Mouse (Mus musculus): ENCODE measurements at regions not wholly inside any gene's neighbourhood (a gene's known extent, or its start where the extent isn't known, plus 50 kb on each side); places are given as distances from the start of the nearest gene placed in this dataset.
A peak's percentile ranks its signal among the peaks of the same experiment; 100 is the strongest.

DNA sequence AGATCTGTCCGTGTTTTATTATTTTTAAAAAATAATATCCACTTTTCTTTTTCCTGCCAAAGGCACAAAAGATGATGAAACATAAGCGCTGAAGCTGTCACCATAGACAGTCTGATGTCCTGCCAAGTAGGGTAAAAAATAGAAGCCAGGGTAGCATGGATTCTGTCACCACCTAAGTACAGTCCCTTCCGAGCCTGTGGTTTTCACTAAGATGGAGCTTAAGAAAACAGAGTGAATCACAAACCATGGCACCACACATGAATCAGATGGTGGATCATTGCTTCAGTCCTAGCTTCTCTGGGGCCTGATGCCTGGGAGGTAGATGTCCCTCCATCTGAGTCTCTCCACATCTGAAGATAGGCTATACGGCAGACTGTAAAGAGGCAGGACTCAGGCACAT, 55.9 kb upstream of the Fmod start:
- peak in 1 of 2 experiments; percentile 16 for DNase-seq (ENCODE audit: low spot score in 2 of 2)

DNA sequence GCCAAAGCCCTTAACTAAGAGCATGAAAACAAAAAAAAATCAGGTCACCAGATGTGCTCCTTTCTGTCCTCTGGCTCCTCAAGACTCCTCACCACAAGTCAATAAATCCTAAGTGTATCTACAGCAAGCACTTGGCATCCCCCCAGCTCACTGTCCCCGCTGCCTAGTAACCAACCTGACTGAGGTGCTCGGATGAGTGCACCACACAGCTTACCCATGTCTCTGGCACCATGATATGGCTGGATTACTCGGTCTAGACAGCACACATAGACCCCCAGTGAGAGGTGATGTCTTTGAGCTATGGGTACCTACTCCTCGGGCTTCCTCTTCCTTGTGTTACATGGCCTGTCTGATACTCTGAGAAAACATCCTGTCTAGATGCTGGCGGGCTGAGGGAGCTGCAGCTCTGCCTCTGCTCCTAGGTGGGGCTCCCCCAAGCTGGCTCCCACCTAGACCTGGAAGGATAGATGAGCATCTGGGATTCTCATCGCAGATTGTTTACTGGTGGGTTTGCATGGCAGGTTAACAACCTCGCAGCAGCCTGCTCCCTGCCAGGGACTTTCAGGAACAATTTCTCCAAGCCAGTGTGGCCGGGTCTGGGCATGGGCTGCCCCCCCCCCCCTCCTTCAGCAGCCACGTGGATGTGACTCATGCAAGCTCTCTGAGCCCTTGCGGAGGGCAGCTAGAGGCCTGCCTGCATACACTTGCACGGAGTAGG, 57.2 kb upstream of the Prelp start:
- no peak for DNase-seq (ENCODE audit: low spot score in 2 of 2)

DNA sequence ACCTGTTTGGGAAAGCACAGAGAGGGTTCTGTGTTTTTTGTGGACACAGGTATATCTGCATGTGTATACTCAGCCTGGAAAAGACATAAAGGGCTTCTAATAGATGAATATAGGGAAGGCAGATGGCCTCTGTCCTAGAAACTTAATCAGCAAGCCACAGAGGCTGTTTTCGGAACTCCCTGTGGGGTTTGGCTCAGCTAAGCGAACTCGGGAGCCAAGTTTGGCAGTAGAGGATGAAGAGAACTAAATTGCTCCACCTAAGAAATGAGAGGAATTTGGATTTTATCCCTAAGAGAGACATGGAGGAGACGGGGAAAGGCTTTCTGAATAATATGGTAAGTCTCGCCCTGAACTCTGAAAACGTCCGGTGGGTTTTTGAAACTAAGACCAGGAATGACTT, 56.0 kb upstream of the Prelp start:
- no peak for DNase-seq (ENCODE audit: low spot score in 2 of 2)

DNA sequence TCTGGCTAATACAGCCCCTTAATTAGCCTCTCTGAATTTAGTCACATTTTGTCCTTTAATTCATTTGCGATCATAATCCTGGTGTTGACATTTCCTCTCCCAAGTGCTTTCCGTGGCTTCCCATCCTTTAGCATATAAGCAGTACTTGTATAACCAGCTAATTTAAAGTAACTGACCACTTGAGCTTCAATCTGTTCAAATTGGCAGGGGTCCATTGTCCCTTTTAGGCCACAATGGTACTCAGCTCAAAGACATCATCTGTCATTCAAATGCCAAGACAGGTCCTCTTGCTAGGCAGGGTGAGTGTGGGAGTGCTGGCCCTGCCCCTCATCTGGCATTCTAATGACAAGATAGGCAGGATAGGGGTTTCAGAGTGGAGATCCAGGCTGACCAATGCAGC, 52.6 kb upstream of the Prelp start:
- DNase-seq (ENCODE audit: low spot score in 2 of 2) = no peak

GRCm38 (mm10) chr1:133971290-133971689, 50.1 kb upstream of the Prelp start:
- DNase-seq (ENCODE audit: low spot score in 2 of 2) = no peak

All from frontal cortex, postnatal 36 days (tissue).